Mouse (Mus musculus): ENCODE results near the gene Gm10439. TPM values are rescaled to one million over a fixed set of nuclear protein-coding genes. Genes with fewer than 3 reads are reported as not detected.
"Not testable (repeated sequence)": the region's sequence is repeated elsewhere in the genome, so short reads cannot be mapped to it uniquely, and the experiment has no call there.

Gene Gm10439
- polyA plus RNA-seq (2012; rRNA removed) = not detected in 2 replicates

- DNase-seq (ENCODE audit: low read depth) = not testable (repeated sequence)
These were observed at the start of gene Gm10439 for GRCm38 (mm10) chrX:149594270-149594669. TSS of gene Gm10439 (plus strand) at chrX:149594570.

Other genes with a start within 250 kb of the Gm10439 start
- not detected in 2 replicates for gene Gm15085, start 147.0 kb upstream of the Gm10439 start, polyA plus RNA-seq (2012; rRNA removed)
- gene Gm15097, start 189.9 kb downstream of the Gm10439 start, polyA plus RNA-seq (2012; rRNA removed) = not detected in 2 replicates